Mouse (Mus musculus) myocyte (in vitro differentiated cells): ENCODE measurements at regions not wholly inside any gene's neighbourhood (a gene's known extent, or its start where the extent isn't known, plus 50 kb on each side); places are given as distances from the start of the nearest gene placed in this dataset.

Experiments
- H3K27me3 ChIP-seq: one replicate; pipeline ENCODE4 v1.6.1; 2011; ENCODE audit not compliant: control insufficient read depth, insufficient read depth, insufficient read length
- H3K36me3 ChIP-seq: one replicate; pipeline ENCODE4 v1.6.1; 2011; ENCODE audit not compliant: control insufficient read depth, insufficient read depth
- H3K4me2 ChIP-seq: one replicate; pipeline ENCODE4 v1.6.1; 2011; ENCODE audit warnings: low read depth, control low read depth
- H3K4me3 ChIP-seq: one replicate; pipeline ENCODE4 v1.5.1; 2011; ENCODE audit warnings: mild to moderate bottlenecking, control low read depth, moderate library complexity
- H3K79me2 ChIP-seq: one replicate; pipeline ENCODE4 v1.6.1; 2011; ENCODE audit not compliant: control insufficient read depth, insufficient read depth
- H3ac ChIP-seq: one replicate; pipeline ENCODE4 v1.6.1; 2011; ENCODE audit not compliant: control insufficient read depth, insufficient read length
- CEBPB ChIP-seq: IDR thresholded peaks from 2 replicates; pipeline ENCODE4 v1.6.1; 2011; ENCODE audit warnings: mild to moderate bottlenecking, moderate library complexity; ENCODE audit not compliant: poor library complexity, insufficient read depth, severe bottlenecking
- E2F4 ChIP-seq: IDR thresholded peaks from one replicate; pipeline ENCODE4 v1.6.1; 2011; ENCODE audit warnings: mild to moderate bottlenecking, control low read depth, moderate library complexity; ENCODE audit not compliant: insufficient read depth
- MAX ChIP-seq: IDR thresholded peaks from one replicate; pipeline ENCODE4 v1.6.1; 2011; ENCODE audit warnings: low read depth, mild to moderate bottlenecking, control low read depth
- MYOD1 ChIP-seq, 3 experiments: IDR thresholded peaks; one replicate each; pipeline ENCODE4 v1.6.1; 2011; ENCODE audit warnings: control low read depth in 2 of 3, low read depth in 2 of 3, mild to moderate bottlenecking in 2 of 3, moderate library complexity in 1 of 3; ENCODE audit not compliant: insufficient read length in 2 of 3, control insufficient read depth in 1 of 3
- MYOG ChIP-seq, 3 experiments: IDR thresholded peaks; one replicate each; pipeline ENCODE4 v1.6.1; 2011; ENCODE audit warnings: control low read depth in 2 of 3, low read depth in 2 of 3, mild to moderate bottlenecking in 2 of 3; ENCODE audit not compliant: insufficient read length in 2 of 3, control insufficient read depth in 1 of 3, insufficient read depth in 1 of 3
- POLR2A ChIP-seq: IDR thresholded peaks from one replicate; pipeline ENCODE4 v1.6.1; 2011; ENCODE audit warnings: low read depth, mild to moderate bottlenecking, control low read depth, moderate library complexity; ENCODE audit not compliant: insufficient read length
- POLR2AphosphoS2 ChIP-seq: IDR thresholded peaks from one replicate; pipeline ENCODE4 v1.6.1; 2011; ENCODE audit warnings: low read depth, control low read depth; ENCODE audit not compliant: insufficient read length
- REST ChIP-seq: IDR thresholded peaks from one replicate; pipeline ENCODE4 v1.6.1; 2011; ENCODE audit warnings: mild to moderate bottlenecking, control low read depth, moderate library complexity; ENCODE audit not compliant: insufficient read depth, insufficient read length
- SRF ChIP-seq: IDR thresholded peaks from one replicate; pipeline ENCODE4 v1.6.1; 2011; ENCODE audit warnings: low read depth; ENCODE audit not compliant: control insufficient read depth, insufficient read length
- TCF12 ChIP-seq: IDR thresholded peaks from one replicate; pipeline ENCODE4 v1.6.1; 2011; ENCODE audit warnings: mild to moderate bottlenecking, control low read depth; ENCODE audit not compliant: poor library complexity, insufficient read depth, severe bottlenecking
- TCF3 ChIP-seq: IDR thresholded peaks from one replicate; pipeline ENCODE4 v1.6.1; 2011; ENCODE audit warnings: low read depth, control low read depth; ENCODE audit not compliant: insufficient read length
- USF1 ChIP-seq: IDR thresholded peaks from one replicate; pipeline ENCODE4 v1.6.1; 2011; ENCODE audit warnings: low read depth, mild to moderate bottlenecking, control low read depth, moderate library complexity

DNA sequence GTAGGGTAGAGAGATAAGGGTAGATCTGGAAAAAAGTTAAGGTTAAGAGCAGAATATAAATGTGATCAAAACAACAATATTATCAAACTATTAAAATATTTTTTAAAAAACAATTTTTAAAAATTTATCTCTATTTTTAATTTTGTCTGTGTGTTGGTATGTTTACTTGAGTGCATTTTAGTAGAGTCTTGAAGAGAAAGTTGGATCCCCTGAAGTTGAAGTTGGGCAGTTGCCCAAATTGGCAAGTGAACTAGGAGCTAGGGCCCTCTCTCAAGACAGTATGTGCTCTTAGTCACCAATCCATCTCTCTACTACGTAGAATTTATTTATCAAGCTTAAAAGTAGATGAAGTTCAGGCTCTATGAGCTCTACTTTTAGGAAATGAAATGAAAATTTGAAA, 59.9 kb downstream of the Adamts1 start:
- no peaks in the 10 kb centered on the region for H3K79me2 ChIP-seq
- H3K36me3 ChIP-seq: no peaks in the 10 kb centered on the region
- H3K4me3 ChIP-seq: no peak overlapping the region
- no peak overlapping the region for H3ac ChIP-seq
- TF ChIP-seq TCF3 (no peak), SRF (no peak), MYOD1 (IDR thresholded peaks at IDR 0.05; ENCODE audit: control insufficient read depth in 1 of 3, insufficient read length in 2 of 3, low read depth in 2 of 3) (no peak), CEBPB (no peak), MYOG (IDR thresholded peaks at IDR 0.05; ENCODE audit: control insufficient read depth in 1 of 3, insufficient read depth in 1 of 3, insufficient read length in 2 of 3, low read depth in 2 of 3) (no peak), E2F4 (no peak), MAX (no peak)
- H3K4me2 ChIP-seq: no peak overlapping the region
- no peaks in the 10 kb centered on the region for H3K27me3 ChIP-seq

DNA sequence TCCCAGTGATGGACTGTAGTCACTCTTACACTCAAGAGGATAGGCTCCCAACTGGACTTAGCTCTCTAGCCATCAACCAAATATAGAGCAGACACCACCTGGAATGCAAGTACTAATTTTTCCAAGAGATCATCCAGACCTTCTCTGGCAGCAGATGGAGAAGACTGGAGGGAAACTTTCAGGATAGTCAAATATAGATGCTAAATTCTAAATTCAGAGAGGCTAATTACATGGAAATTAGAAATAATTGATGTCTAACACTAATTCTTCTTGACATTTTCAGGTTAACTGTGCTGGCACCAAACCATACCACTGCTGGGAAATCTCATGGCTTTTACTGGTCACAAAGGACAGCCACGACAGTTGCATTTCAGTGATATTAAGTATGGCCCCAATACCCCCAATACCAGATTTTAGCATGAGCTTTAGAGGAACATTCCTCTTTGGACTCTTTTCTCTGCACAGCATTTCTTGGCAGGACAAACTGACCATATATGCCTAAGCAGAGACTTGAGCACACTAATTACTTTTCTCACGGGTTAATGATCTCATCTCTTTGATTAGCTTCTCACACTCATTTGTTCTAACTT, 64.2 kb downstream of the Adamts1 start:
- no peak overlapping the region for H3K4me3 ChIP-seq
- no peaks in the 10 kb centered on the region for H3K36me3 ChIP-seq
- no peak overlapping the region for H3ac ChIP-seq
- H3K4me2 ChIP-seq: no peak overlapping the region
- H3K27me3 ChIP-seq: no peaks in the 10 kb centered on the region
- TF ChIP-seq CEBPB (no peak), E2F4 (no peak), TCF3 (no peak), TCF12 (no peak), POLR2AphosphoS2 (no peak)
- H3K79me2 ChIP-seq: no peaks in the 10 kb centered on the region

DNA sequence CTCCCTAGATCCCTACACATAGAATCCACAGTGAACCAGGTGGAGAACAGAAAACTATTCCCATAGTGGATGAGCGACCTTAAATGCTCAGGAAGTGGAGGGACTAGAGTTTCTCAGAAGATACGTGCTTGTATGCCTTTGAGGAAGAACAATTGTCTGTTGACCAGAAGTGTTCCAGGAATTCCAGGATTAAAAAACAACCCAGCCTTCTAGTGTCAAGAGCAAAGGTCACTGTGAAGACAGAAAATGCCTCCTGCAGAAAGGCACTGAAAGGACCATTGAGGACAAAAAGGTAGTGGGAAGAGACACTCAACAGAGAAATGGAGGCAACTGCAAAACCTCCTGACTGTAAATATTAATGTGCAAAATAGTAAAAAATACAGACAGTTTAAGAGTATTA, 74.9 kb downstream of the Adamts1 start:
- Histone ChIP-seq H3ac (no peak overlapping the region), H3K4me2 (no peak overlapping the region), H3K27me3 (no peaks in the 10 kb centered on the region), H3K4me3 (no peak overlapping the region), H3K79me2 (no peaks in the 10 kb centered on the region), H3K36me3 (no peaks in the 10 kb centered on the region)
- TF ChIP-seq E2F4 (no peak), MYOG (IDR thresholded peaks at IDR 0.05; ENCODE audit: control insufficient read depth in 1 of 3, insufficient read depth in 1 of 3, insufficient read length in 2 of 3, low read depth in 2 of 3) (no peak), MAX (no peak), POLR2A (no peak), MYOD1 (IDR thresholded peaks at IDR 0.05; ENCODE audit: control insufficient read depth in 1 of 3, insufficient read length in 2 of 3, low read depth in 2 of 3) (no peak), TCF12 (no peak), REST (no peak)

DNA sequence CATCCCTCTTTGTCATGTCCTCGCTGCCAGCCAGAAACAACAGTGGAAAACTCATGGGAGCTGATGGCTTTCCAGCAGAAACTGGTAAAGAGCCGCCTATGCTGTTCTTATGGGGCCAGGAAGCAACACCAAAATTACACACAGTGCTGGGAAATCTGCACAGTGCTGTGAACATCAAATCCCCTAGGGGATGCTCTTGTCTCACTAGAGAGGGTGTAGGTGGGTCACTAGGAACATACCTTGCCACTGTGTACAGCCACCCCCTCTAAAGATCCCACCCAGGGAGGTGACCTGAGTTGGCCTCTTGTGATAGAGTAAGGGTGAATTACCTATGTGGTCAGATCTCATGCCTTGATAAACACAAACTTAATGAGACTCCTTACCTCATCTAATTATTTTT, 80.9 kb downstream of the Adamts1 start:
- Histone ChIP-seq H3K36me3 (no peaks in the 10 kb centered on the region), H3K4me3 (no peak overlapping the region), H3ac (no peak overlapping the region), H3K27me3 (no peaks in the 10 kb centered on the region), H3K4me2 (no peak overlapping the region), H3K79me2 (no peaks in the 10 kb centered on the region)
- TF ChIP-seq POLR2AphosphoS2: no peak
- no peak for TF ChIP-seq CEBPB
- TF ChIP-seq E2F4: no peak
- no peak for TF ChIP-seq POLR2A
- TF ChIP-seq SRF: no peak
- TF ChIP-seq REST: no peak
- no peak for TF ChIP-seq MYOG (IDR thresholded peaks at IDR 0.05; ENCODE audit: control insufficient read depth in 1 of 3, insufficient read depth in 1 of 3, insufficient read length in 2 of 3, low read depth in 2 of 3)
- TF ChIP-seq MYOD1 (IDR thresholded peaks at IDR 0.05; ENCODE audit: control insufficient read depth in 1 of 3, insufficient read length in 2 of 3, low read depth in 2 of 3): no peak
- no peak for TF ChIP-seq MAX
- TF ChIP-seq USF1: no peak

DNA sequence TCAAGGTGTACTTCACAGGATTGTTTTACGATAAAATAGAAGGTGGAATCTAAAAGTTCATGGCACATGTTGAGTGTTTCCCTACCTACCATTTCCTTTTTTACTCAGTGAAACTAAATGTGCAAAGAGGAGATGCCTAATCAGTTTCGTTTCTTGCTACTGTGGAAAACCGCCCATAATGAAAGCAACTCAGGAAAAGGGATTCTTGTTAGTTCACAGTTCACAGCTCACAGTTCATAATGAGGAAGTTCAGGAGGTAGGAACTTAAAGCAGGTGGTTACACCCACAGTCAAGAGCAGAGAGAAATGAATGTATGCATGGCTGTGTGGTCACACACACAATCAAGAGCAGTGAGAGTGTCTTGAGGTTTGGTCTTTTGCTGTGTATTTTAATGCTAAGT, 90.6 kb downstream of the Adamts1 start:
- Histone ChIP-seq H3K79me2 (no peaks in the 10 kb centered on the region), H3ac (no peak overlapping the region), H3K4me3 (no peak overlapping the region), H3K27me3 (no peaks in the 10 kb centered on the region), H3K4me2 (no peak overlapping the region), H3K36me3 (no peaks in the 10 kb centered on the region)
- TF ChIP-seq POLR2A (no peak), REST (no peak), POLR2AphosphoS2 (no peak), SRF (no peak), CEBPB (no peak), MYOD1 (IDR thresholded peaks at IDR 0.05; ENCODE audit: control insufficient read depth in 1 of 3, insufficient read length in 2 of 3, low read depth in 2 of 3) (no peak), USF1 (no peak), MAX (no peak), MYOG (IDR thresholded peaks at IDR 0.05; ENCODE audit: control insufficient read depth in 1 of 3, insufficient read depth in 1 of 3, insufficient read length in 2 of 3, low read depth in 2 of 3) (no peak), TCF3 (no peak), TCF12 (no peak), E2F4 (no peak)
